Mouse (Mus musculus): ENCODE results near the gene Mbnl2. TPM values are rescaled to one million over a fixed set of nuclear protein-coding genes. Genes with fewer than 3 reads are reported as not detected.

Gene Mbnl2
- polyA plus RNA-seq (2012; rRNA removed): 11.9 and 14.4 TPM in 2 replicates

DNA sequence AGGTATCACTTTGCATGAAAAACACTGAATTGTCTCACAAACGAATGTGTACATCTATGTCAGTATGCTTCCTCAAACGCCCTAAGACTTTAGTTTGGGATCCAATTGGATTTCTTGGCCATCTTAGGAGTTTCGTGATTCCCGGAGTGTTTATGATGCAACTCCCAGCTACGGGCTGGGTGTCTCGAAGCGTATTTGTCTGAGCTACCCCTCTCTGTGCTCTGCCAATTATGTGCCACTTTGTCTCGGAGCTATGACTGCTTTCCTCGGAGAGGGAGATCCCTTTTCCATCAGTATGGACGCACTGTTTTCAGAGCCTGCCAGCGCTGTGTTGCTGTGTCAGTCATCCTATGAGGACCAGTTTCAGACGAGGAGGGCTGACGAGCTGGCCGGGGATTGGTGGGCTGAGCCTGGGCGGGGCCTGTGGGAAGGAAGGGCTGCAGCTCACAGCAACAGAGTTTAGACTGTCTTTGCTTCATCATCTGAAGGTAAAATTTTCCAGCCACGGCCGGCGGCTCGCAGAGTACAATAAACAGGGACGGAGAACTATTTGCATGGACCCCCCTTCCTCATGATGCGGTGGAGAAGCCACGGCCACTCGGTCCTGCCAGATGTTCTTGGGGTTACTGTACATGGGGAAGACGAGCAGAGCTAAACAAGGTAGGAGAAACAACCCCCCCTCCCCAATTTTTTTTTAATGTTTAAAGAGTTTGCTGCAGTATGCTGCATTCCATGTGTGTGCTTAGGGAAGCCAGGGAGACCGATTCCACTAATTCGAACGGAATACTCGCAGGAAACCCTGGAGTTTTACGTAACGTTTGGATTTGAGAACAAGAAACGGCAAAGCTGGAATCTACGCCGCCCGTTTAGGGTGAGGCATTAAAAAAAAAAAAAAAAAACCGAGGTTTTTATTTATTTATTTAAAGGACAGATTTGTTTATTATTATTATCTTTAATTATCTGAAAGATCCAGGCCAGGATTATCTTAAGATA lies at the start of gene Mbnl2:
Mbnl2 (plus strand) TSS at position 424 of the 993 bp plus-strand sequence.

GRCm38 (mm10) chr14:120477982-120478568 lies 202.6 kb downstream of the Mbnl2 start, which contains the start of gene Rap2a:
Gene Rap2a (plus strand): TSS chr14:120478444.

Other genes starting within 250 kb of the Mbnl2 start
- not detected in 2 replicates for gene Oxgr1, start 233.2 kb upstream of the Mbnl2 start, polyA plus RNA-seq (2012; rRNA removed)
- 3.8 and 3.9 TPM in 2 replicates for gene Rap2a, start 202.8 kb downstream of the Mbnl2 start, polyA plus RNA-seq (2012; rRNA removed)

Measured in liver, embryonic 18 days (tissue).